Mouse (Mus musculus) E14TG2a.4 (cell line): ENCODE measurements around the gene Cbll1.

Experiments
- CTCF ChIP-seq: conservative IDR thresholded peaks from 2 replicates; pipeline ENCODE4 v1.5.1; 2014; ENCODE audit warnings: low read length
- NANOG ChIP-seq: IDR thresholded peaks from 2 replicates; pipeline ENCODE4 v1.6.1; 2014; ENCODE audit warnings: borderline replicate concordance, low read length, mixed read lengths

DNA sequence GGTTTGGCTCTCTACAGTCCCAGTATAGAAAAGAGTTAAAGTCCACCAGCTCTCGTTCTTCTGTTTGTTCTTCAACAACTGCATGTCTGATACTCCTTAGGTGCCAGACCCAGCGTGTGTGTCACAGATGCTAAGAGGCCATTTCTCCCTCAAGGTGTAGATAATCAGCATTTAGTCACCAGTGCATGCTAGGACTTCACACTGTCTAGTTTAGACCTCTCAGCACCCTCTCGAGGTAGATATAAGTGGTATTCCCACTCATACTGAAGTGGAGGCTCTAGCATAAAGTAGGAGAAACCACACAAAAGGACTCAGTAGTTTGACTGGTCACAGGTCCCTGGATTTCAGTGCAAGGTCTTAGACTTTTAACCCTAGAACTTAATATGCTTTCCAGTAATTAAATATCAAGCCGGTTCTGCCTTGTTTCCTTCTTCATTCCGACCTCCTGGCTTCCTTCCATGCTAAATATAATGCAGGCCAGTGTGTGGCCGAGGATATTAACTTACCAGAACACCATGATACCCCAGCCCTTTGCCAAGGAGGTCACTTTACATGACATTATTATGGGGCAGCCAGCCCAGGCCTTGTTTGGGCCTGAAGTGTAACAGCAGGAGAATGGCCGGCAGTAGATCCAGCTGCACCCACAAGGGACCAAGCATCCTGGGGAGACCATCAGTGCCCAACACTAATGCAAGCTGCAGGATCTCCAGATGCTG lies 38.3 kb upstream of the Cbll1 start:
- TF ChIP-seq CTCF, result no peak
- TF ChIP-seq NANOG, result no peak
